Mouse (Mus musculus) MEL (cell line): ENCODE measurements at regions not wholly inside any gene's neighbourhood (a gene's known extent, or its start where the extent isn't known, plus 50 kb on each side); places are given as distances from the start of the nearest gene placed in this dataset.

Source experiments
- DNase-seq: peaks from one replicate; pipeline ENCODE4 v3.0.0; 2011; ENCODE audit warnings: low read depth, low spot score
- H3K27ac ChIP-seq: 2 replicates; pipeline ENCODE4 v1.5.1; 2012; ENCODE audit warnings: low read depth, mild to moderate bottlenecking, control low read depth, low read length, moderate library complexity; ENCODE audit not compliant: control insufficient read depth
- H3K27me3 ChIP-seq, 2 experiments: fragments of 150-350 bp in 1 of 2; sonication (generic) in 1 of 2; 2 replicates each; pipeline ENCODE4 v1.6.1; 2012; ENCODE audit warnings: low read length in 2 of 2, mild to moderate bottlenecking in 2 of 2, improper control_type of control experiment in 1 of 2, moderate library complexity in 1 of 2; ENCODE audit not compliant: insufficient read depth in 2 of 2, control insufficient read depth in 1 of 2
- H3K36me3 ChIP-seq, 2 experiments: 2 replicates each; pipeline ENCODE4 v1.6.1; 2012 to 2014; ENCODE audit warnings: low read length in 2 of 2, improper control_type of control experiment in 1 of 2, inconsistent platforms in 1 of 2, mild to moderate bottlenecking in 1 of 2; ENCODE audit not compliant: insufficient read depth in 2 of 2, control insufficient read depth in 1 of 2
- H3K4me1 ChIP-seq, 2 experiments: fragments of 150-350 bp in 1 of 2; sonication (generic) in 1 of 2; 2 replicates each; pipeline ENCODE4 v1.6.1; 2012; ENCODE audit warnings: low read length in 2 of 2, improper control_type of control experiment in 1 of 2, mild to moderate bottlenecking in 1 of 2; ENCODE audit not compliant: insufficient read depth in 2 of 2, control insufficient read depth in 1 of 2
- H3K4me3 ChIP-seq, 2 experiments: fragments of 150-350 bp in 1 of 2; sonication (generic) in 1 of 2; 2 replicates each; pipeline ENCODE4 v1.5.1; 2012; ENCODE audit warnings: low read depth in 2 of 2, low read length in 2 of 2, mild to moderate bottlenecking in 2 of 2, moderate library complexity in 2 of 2, control low read depth in 1 of 2, improper control_type of control experiment in 1 of 2; ENCODE audit not compliant: control insufficient read depth in 1 of 2, insufficient read depth in 1 of 2
- H3K79me2 ChIP-seq: 2 replicates; pipeline ENCODE4 v1.6.1; 2012; ENCODE audit warnings: mild to moderate bottlenecking, low read length, moderate library complexity; ENCODE audit not compliant: control insufficient read depth, poor library complexity, insufficient read depth
- H3K9ac ChIP-seq: 2 replicates; pipeline ENCODE4 v1.6.1; 2012; ENCODE audit warnings: low read depth, mild to moderate bottlenecking, control low read depth, low read length, moderate library complexity; ENCODE audit not compliant: control insufficient read depth, poor library complexity, severe bottlenecking
- H3K9me3 ChIP-seq: fragments of 150-350 bp; sonication (generic); replicated peaks from 2 replicates; pipeline ENCODE4 v1.6.1; 2012; ENCODE audit warnings: mild to moderate bottlenecking, low read length, improper control_type of control experiment, moderate library complexity; ENCODE audit not compliant: insufficient read depth
- CHD1 ChIP-seq: IDR thresholded peaks from 2 replicates; pipeline ENCODE4 v1.6.1; 2012; ENCODE audit warnings: low read depth, mild to moderate bottlenecking, inconsistent platforms, low read length, improper control_type of control experiment
- CHD2 ChIP-seq: IDR thresholded peaks from 2 replicates; pipeline ENCODE4 v1.6.1; 2011; ENCODE audit warnings: low read length, improper control_type of control experiment
- ELF1 ChIP-seq: IDR thresholded peaks from 2 replicates; pipeline ENCODE4 v1.6.1; 2014; ENCODE audit warnings: low read depth, mild to moderate bottlenecking, inconsistent platforms, low read length, improper control_type of control experiment, moderate library complexity
- EP300 ChIP-seq, 2 experiments: IDR thresholded peaks; 2 replicates each; pipeline ENCODE4 v1.6.1; 2011; ENCODE audit warnings: improper control_type of control experiment in 2 of 2, low read length in 2 of 2, low read depth in 1 of 2, mild to moderate bottlenecking in 1 of 2
- ETS1 ChIP-seq: IDR thresholded peaks from 2 replicates; pipeline ENCODE4 v1.6.1; 2012; ENCODE audit warnings: low read depth, mild to moderate bottlenecking, inconsistent platforms, low read length, improper control_type of control experiment, moderate library complexity
- GABPA ChIP-seq: IDR thresholded peaks from 2 replicates; pipeline ENCODE4 v1.6.1; 2012; ENCODE audit warnings: low read depth, mild to moderate bottlenecking, inconsistent platforms, low read length, improper control_type of control experiment, moderate library complexity
- GATA1 ChIP-seq: IDR thresholded peaks from 2 replicates; pipeline ENCODE4 v1.6.1; 2011; ENCODE audit warnings: low read depth, low read length, improper control_type of control experiment
- HCFC1 ChIP-seq: IDR thresholded peaks from 2 replicates; pipeline ENCODE4 v1.6.1; 2012; ENCODE audit warnings: low read depth, mild to moderate bottlenecking, inconsistent platforms, low read length, improper control_type of control experiment, moderate library complexity
- JUND ChIP-seq: IDR thresholded peaks from 2 replicates; pipeline ENCODE4 v1.6.1; 2011; ENCODE audit warnings: low read depth, mild to moderate bottlenecking, improper control_type of control experiment, low read length
- KAT2A ChIP-seq: conservative IDR thresholded peaks from 2 replicates; pipeline ENCODE4 v1.6.1; 2012; ENCODE audit warnings: low read depth, low read length, improper control_type of control experiment, inconsistent platforms
- MAX ChIP-seq: IDR thresholded peaks from 2 replicates; pipeline ENCODE4 v1.6.1; 2011; ENCODE audit warnings: low read length, improper control_type of control experiment
- MEF2A ChIP-seq: IDR thresholded peaks from 2 replicates; pipeline ENCODE4 v1.6.1; 2014; ENCODE audit warnings: low read depth, mild to moderate bottlenecking, inconsistent platforms, low read length, improper control_type of control experiment; ENCODE audit not compliant: poor library complexity, insufficient replicate concordance, severe bottlenecking; ENCODE audit errors: extremely low read depth
- MXI1 ChIP-seq: IDR thresholded peaks from 2 replicates; pipeline ENCODE4 v1.6.1; 2011; ENCODE audit warnings: mild to moderate bottlenecking, low read depth, low read length, improper control_type of control experiment
- MYC ChIP-seq: IDR thresholded peaks from 2 replicates; pipeline ENCODE4 v1.6.1; 2011; ENCODE audit warnings: low read depth, mild to moderate bottlenecking, low read length, improper control_type of control experiment, moderate library complexity
- NELFE ChIP-seq: IDR thresholded peaks from 2 replicates; pipeline ENCODE4 v1.6.1; 2011; ENCODE audit warnings: low read depth, low read length, improper control_type of control experiment
- NRF1 ChIP-seq: IDR thresholded peaks from 2 replicates; pipeline ENCODE4 v1.6.1; 2014; ENCODE audit warnings: low read depth, mild to moderate bottlenecking, inconsistent platforms, low read length, improper control_type of control experiment, moderate library complexity; ENCODE audit not compliant: poor library complexity, insufficient read depth, severe bottlenecking
- POLR2AphosphoS2 ChIP-seq: IDR thresholded peaks from 2 replicates; pipeline ENCODE4 v1.6.1; 2011; ENCODE audit warnings: low read length, improper control_type of control experiment
- POLR2AphosphoS5 ChIP-seq: IDR thresholded peaks from 2 replicates; pipeline ENCODE4 v1.6.1; 2012; ENCODE audit warnings: low read depth, borderline replicate concordance, mild to moderate bottlenecking, inconsistent platforms, low read length, moderate library complexity, mixed read lengths
- RAD21 ChIP-seq: IDR thresholded peaks from 2 replicates; pipeline ENCODE4 v1.6.1; 2011; ENCODE audit warnings: mild to moderate bottlenecking, low read depth, low read length, improper control_type of control experiment
- RCOR1 ChIP-seq: IDR thresholded peaks from 2 replicates; pipeline ENCODE4 v1.6.1; 2012; ENCODE audit warnings: low read depth, mild to moderate bottlenecking, inconsistent platforms, low read length, improper control_type of control experiment
- SMC3 ChIP-seq: IDR thresholded peaks from 2 replicates; pipeline ENCODE4 v1.6.1; 2011; ENCODE audit warnings: low read depth, low read length, improper control_type of control experiment
- TAL1 ChIP-seq: IDR thresholded peaks from 2 replicates; pipeline ENCODE4 v1.6.1; 2012; ENCODE audit warnings: mild to moderate bottlenecking, inconsistent platforms, low read length, moderate library complexity, mixed read lengths
- TCF12 ChIP-seq: IDR thresholded peaks from 2 replicates; pipeline ENCODE4 v1.6.1; 2014; ENCODE audit warnings: low read depth, mild to moderate bottlenecking, inconsistent platforms, low read length, improper control_type of control experiment, moderate library complexity
- UBTF ChIP-seq: IDR thresholded peaks from 2 replicates; pipeline ENCODE4 v1.6.1; 2012; ENCODE audit warnings: low read depth, mild to moderate bottlenecking, inconsistent platforms, low read length, improper control_type of control experiment, moderate library complexity, borderline replicate concordance; ENCODE audit not compliant: insufficient read depth
- USF1 ChIP-seq: IDR thresholded peaks from 2 replicates; pipeline ENCODE4 v1.6.1; 2014; ENCODE audit warnings: low read depth, mild to moderate bottlenecking, inconsistent platforms, low read length, improper control_type of control experiment, moderate library complexity
- ZC3H11A ChIP-seq: IDR thresholded peaks from 2 replicates; pipeline ENCODE4 v1.6.1; 2012; ENCODE audit warnings: low read depth, mild to moderate bottlenecking, inconsistent platforms, low read length, improper control_type of control experiment
- ZKSCAN1 ChIP-seq: IDR thresholded peaks from 2 replicates; pipeline ENCODE4 v1.6.1; 2012; ENCODE audit warnings: low read depth, mild to moderate bottlenecking, inconsistent platforms, low read length, improper control_type of control experiment, moderate library complexity
- ZMIZ1 ChIP-seq: IDR thresholded peaks from 2 replicates; pipeline ENCODE4 v1.6.1; 2012; ENCODE audit warnings: low read depth, mild to moderate bottlenecking, inconsistent platforms, low read length, improper control_type of control experiment, moderate library complexity
- ZNF384 ChIP-seq: IDR thresholded peaks from 2 replicates; pipeline ENCODE4 v1.6.1; 2012; ENCODE audit warnings: low read depth, mild to moderate bottlenecking, inconsistent platforms, low read length, improper control_type of control experiment

DNA sequence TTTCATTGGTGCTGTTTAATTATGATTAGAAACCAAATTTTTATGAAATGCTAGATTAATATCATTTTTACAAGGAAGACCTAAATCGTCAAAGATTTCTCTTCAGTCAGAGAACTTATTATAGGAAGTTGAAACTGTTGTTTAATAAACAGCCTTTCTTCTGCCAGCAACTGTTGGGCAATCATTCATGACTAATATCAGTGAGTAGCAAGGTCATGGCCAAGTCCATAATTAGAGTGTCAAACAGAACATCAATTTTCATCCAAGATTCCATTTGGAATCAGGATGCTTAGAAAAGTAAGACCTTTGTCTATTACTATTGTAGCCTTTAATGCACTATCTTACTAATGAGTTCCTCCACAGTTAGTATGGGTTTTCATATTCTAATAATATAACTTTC lies 189.4 kb upstream of the 1700003H04Rik start:
- no peak for DNase-seq
- Histone ChIP-seq H3K9ac (no peak overlapping the region), H3K36me3 (no peaks in the 10 kb centered on the region), H3K4me3 (no peak overlapping the region), H3K27ac (no peak overlapping the region), H3K79me2 (no peaks in the 10 kb centered on the region), H3K4me1 (no peaks in the 10 kb centered on the region), H3K9me3 (no peaks in the 10 kb centered on the region), H3K27me3 (no peaks in the 10 kb centered on the region)
- no peak for TF ChIP-seq MEF2A
- TF ChIP-seq ZMIZ1, result no peak
- TF ChIP-seq USF1, result no peak
- TF ChIP-seq UBTF, result no peak
- TF ChIP-seq KAT2A, result no peak
- TF ChIP-seq ZC3H11A, result no peak
- TF ChIP-seq ZKSCAN1, result no peak
- no peak for TF ChIP-seq ZNF384
- TF ChIP-seq HCFC1, result no peak
- TF ChIP-seq NELFE, result no peak
- no peak for TF ChIP-seq ELF1
- no peak for TF ChIP-seq EP300 (IDR thresholded peaks at IDR 0.05; ENCODE audit: low read depth in 1 of 2, low read length in 2 of 2)
- no peak for TF ChIP-seq NRF1
- no peak for TF ChIP-seq GABPA
- no peak for TF ChIP-seq ETS1
- no peak for TF ChIP-seq CHD1
- TF ChIP-seq TAL1, result no peak
- no peak for TF ChIP-seq SMC3

DNA sequence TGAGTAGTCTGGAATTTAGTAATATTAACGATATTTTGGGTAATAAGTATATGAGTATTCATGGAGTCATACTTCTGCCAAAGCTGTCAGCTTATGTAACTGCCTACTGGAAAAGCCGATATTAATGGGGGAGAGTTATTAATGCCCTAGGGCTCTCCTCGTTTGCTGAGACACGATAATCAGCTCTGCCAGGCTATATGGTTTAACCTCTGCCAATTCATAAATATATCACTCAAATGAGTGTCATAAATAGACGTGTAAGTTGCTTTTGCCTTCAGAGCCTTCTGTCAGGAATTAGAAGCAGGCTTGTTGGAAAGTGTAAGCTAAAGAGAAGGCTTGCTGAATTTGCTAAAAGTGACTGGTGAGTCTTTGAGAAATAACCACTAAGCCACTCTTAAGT lies 188.4 kb upstream of the 1700003H04Rik start:
- no peak for DNase-seq
- Histone ChIP-seq H3K79me2 (no peaks in the 10 kb centered on the region), H3K4me1 (no peaks in the 10 kb centered on the region), H3K27me3 (no peaks in the 10 kb centered on the region), H3K4me3 (no peak overlapping the region), H3K27ac (no peak overlapping the region), H3K9me3 (no peaks in the 10 kb centered on the region), H3K9ac (no peak overlapping the region), H3K36me3 (no peaks in the 10 kb centered on the region)
- TF ChIP-seq TCF12 (no peak), NELFE (no peak), RAD21 (no peak), MAX (no peak), MEF2A (no peak), JUND (no peak), POLR2AphosphoS5 (no peak), UBTF (no peak), ZKSCAN1 (no peak), MYC (no peak), RCOR1 (no peak), MXI1 (no peak), POLR2AphosphoS2 (no peak), CHD1 (no peak), CHD2 (no peak), ETS1 (no peak), TAL1 (no peak), GATA1 (no peak)
